Mouse (Mus musculus): Measurements from ENCODE around the gene Man1a.

- TF ChIP-seq CTCF (IDR thresholded peaks at IDR 0.05; ENCODE audit: extremely low read depth, insufficient read depth, insufficient read length, insufficient replicate concordance) (no peak), POLR2A (IDR thresholded peaks at IDR 0.05; ENCODE audit: low read depth, low read length) (no peak)
Measured at GRCm38 (mm10) chr10:54038734-54039133, 37.7 kb downstream of the Man1a start.

Data from spleen, adult 2 months (tissue).